Mouse (Mus musculus) olfactory bulb, adult 2 months (tissue): Measurements from ENCODE around the gene Tenm4.

ENCODE experiments used
- CTCF ChIP-seq: fragments of 200-500 bp; IDR thresholded peaks from 2 replicates; pipeline ENCODE4 v1.5.1; 2012; ENCODE audit warnings: low read depth, mild to moderate bottlenecking, low read length, moderate library complexity; ENCODE audit not compliant: insufficient read depth
- POLR2A ChIP-seq: fragments of 200-500 bp; IDR thresholded peaks from 2 replicates; pipeline ENCODE4 v1.6.1; 2012; ENCODE audit warnings: mild to moderate bottlenecking, low read depth, low read length, moderate library complexity; ENCODE audit not compliant: insufficient read depth

DNA sequence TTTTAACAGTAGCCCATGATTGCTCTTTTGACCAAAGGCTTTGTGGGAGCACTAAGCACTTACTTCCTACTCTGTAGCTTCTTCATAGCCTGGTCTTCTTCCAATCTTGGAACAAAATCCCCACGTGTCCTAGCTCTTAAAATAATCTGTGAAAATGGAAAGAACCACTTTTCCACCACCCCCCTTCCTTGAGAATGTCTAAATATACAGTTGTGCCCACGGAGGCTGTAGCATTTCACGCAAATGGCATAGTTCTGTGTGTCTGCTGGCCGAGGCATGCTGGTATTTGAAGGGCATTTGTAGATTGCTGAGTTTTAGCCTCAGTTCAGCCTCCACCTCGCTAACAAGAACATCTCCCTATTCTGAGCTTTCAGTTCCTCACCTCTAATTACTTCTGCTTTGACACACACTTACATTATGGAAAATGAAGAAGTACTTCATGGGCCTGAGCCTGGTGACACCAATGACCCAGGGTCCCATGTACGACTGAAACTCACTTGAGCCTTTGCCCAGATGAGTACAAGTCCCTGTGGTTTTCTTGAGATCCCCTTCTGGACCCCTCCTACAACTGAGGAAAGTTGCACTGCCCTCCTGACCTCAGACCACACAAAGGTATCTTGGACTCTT, 306.1 kb downstream of the Tenm4 start:
- no peak for TF ChIP-seq CTCF
- no peak for TF ChIP-seq POLR2A
